Mouse (Mus musculus): Measurements from ENCODE around the gene Skp2. TPM values are rescaled to one million over a fixed set of nuclear protein-coding genes. Genes with fewer than 3 reads are reported as not detected.

Gene Skp2
- polyA plus RNA-seq, 1 experiment from 2014 or later: 76.9 TPM

GRCm38 (mm10) chr15:9087895-9088682 is 67.1 kb downstream of the Skp2 start:
- WGBS: 80% methylated on average over 17 of the region's 17 CpGs
- no peak for DNase-seq (ENCODE audit: low spot score)
- Histone ChIP-seq H3K4me1 (ENCODE audit: control insufficient read depth, insufficient read depth, low read length) (no peaks in the 10 kb centered on the region), H3K27ac (replicated peaks; ENCODE audit: low read depth, low read length) (no peak overlapping the region), H3K4me2 (ENCODE audit: low read depth, low read length) (no peak overlapping the region), H3K36me3 (ENCODE audit: control insufficient read depth, insufficient read depth, low read length) (peaks cover 54% of the 10 kb centered on the region), H3K4me3 (ENCODE audit: low read depth, low read length) (no peak overlapping the region), H3K27me3 (replicated peaks; ENCODE audit: control insufficient read depth, insufficient read depth, low read length) (no peaks in the 10 kb centered on the region), H3K9ac (ENCODE audit: low read depth, low read length) (no peak overlapping the region), H3K9me3 (ENCODE audit: control insufficient read depth, low read length) (no peaks in the 10 kb centered on the region)
- no peak for ATAC-seq (ENCODE audit: low read depth)

GRCm38 (mm10) chr15:9087421-9087820 is 67.8 kb downstream of the Skp2 start:
- Histone ChIP-seq H3K9ac (ENCODE audit: low read depth, low read length) (no peak overlapping the region), H3K27ac (replicated peaks; ENCODE audit: low read depth, low read length) (no peak overlapping the region), H3K9me3 (ENCODE audit: control insufficient read depth, low read length) (no peaks in the 10 kb centered on the region), H3K4me3 (ENCODE audit: low read depth, low read length) (no peak overlapping the region), H3K4me1 (ENCODE audit: control insufficient read depth, insufficient read depth, low read length) (no peaks in the 10 kb centered on the region), H3K36me3 (ENCODE audit: control insufficient read depth, insufficient read depth, low read length) (peaks cover 48% of the 10 kb centered on the region), H3K4me2 (ENCODE audit: low read depth, low read length) (no peak overlapping the region), H3K27me3 (replicated peaks; ENCODE audit: control insufficient read depth, insufficient read depth, low read length) (no peaks in the 10 kb centered on the region)
- no peak for ATAC-seq (ENCODE audit: low read depth)
- 81% methylated on average over 5 of the region's 5 CpGs for WGBS
- no peak for DNase-seq (ENCODE audit: low spot score)

GRCm38 (mm10) chr15:9086813-9087212 is 68.4 kb downstream of the Skp2 start:
- DNase-seq (ENCODE audit: low spot score): no peak
- Histone ChIP-seq H3K27ac (replicated peaks; ENCODE audit: low read depth, low read length) (no peak overlapping the region), H3K36me3 (ENCODE audit: control insufficient read depth, insufficient read depth, low read length) (peaks cover 48% of the 10 kb centered on the region), H3K27me3 (replicated peaks; ENCODE audit: control insufficient read depth, insufficient read depth, low read length) (no peaks in the 10 kb centered on the region), H3K4me3 (ENCODE audit: low read depth, low read length) (no peak overlapping the region), H3K9me3 (ENCODE audit: control insufficient read depth, low read length) (no peaks in the 10 kb centered on the region), H3K4me1 (ENCODE audit: control insufficient read depth, insufficient read depth, low read length) (no peaks in the 10 kb centered on the region), H3K9ac (ENCODE audit: low read depth, low read length) (no peak overlapping the region), H3K4me2 (ENCODE audit: low read depth, low read length) (no peak overlapping the region)
- ATAC-seq (ENCODE audit: low read depth): no peak
- WGBS: 74% methylated on average over 11 of the region's 11 CpGs

GRCm38 (mm10) chr15:9082753-9083152 is 72.5 kb downstream of the Skp2 start:
- Histone ChIP-seq H3K4me2 (ENCODE audit: low read depth, low read length) (no peak overlapping the region), H3K27me3 (replicated peaks; ENCODE audit: control insufficient read depth, insufficient read depth, low read length) (no peaks in the 10 kb centered on the region), H3K9me3 (ENCODE audit: control insufficient read depth, low read length) (no peaks in the 10 kb centered on the region), H3K36me3 (ENCODE audit: control insufficient read depth, insufficient read depth, low read length) (peaks cover 30% of the 10 kb centered on the region; the same call in 1 of the 2 replicates), H3K4me1 (ENCODE audit: control insufficient read depth, insufficient read depth, low read length) (peaks cover 11% of the 10 kb centered on the region; the same call in 1 of the 2 replicates), H3K9ac (ENCODE audit: low read depth, low read length) (no peak overlapping the region), H3K27ac (replicated peaks; ENCODE audit: low read depth, low read length) (no peak overlapping the region), H3K4me3 (ENCODE audit: low read depth, low read length) (no peak overlapping the region)
- no peak for DNase-seq (ENCODE audit: low spot score)
- 79% methylated on average over 9 of the region's 9 CpGs for WGBS
- ATAC-seq (ENCODE audit: low read depth): no peak

GRCm38 (mm10) chr15:9081294-9081693 is 73.9 kb downstream of the Skp2 start:
- WGBS: 85% methylated on average over 3 of the region's 3 CpGs
- no peak for ATAC-seq (ENCODE audit: low read depth)

GRCm38 (mm10) chr15:9080206-9080605 is 75.0 kb downstream of the Skp2 start:
- no peak overlapping the region for H3K27ac ChIP-seq (replicated peaks; ENCODE audit: low read depth, low read length)
- H3K36me3 ChIP-seq (ENCODE audit: control insufficient read depth, insufficient read depth, low read length): 0 out of 2 replicates have a peak, but pooled peaks cover 18% of the 10 kb centered on the region
- DNase-seq (ENCODE audit: low spot score): no peak
- no peak overlapping the region for H3K4me2 ChIP-seq (ENCODE audit: low read depth, low read length)
- no peaks in the 10 kb centered on the region for H3K9me3 ChIP-seq (ENCODE audit: control insufficient read depth, low read length)
- WGBS: 58% methylated on average over 4 of the region's 4 CpGs
- H3K27me3 ChIP-seq (replicated peaks; ENCODE audit: control insufficient read depth, insufficient read depth, low read length): no peaks in the 10 kb centered on the region
- no peak overlapping the region for H3K9ac ChIP-seq (ENCODE audit: low read depth, low read length)
- H3K4me1 ChIP-seq (ENCODE audit: control insufficient read depth, insufficient read depth, low read length): peaks cover 11% of the 10 kb centered on the region
- no peak; the same call in 1 of the 2 replicates for ATAC-seq (ENCODE audit: low read depth)
- H3K4me3 ChIP-seq (ENCODE audit: low read depth, low read length): no peak overlapping the region

More at GRCm38 (mm10) chr15:9081294-9081693, 73.9 kb downstream of the Skp2 start:
- Histone ChIP-seq H3K9ac (ENCODE audit: low read depth, low read length) (no peak overlapping the region), H3K27ac (replicated peaks; ENCODE audit: low read depth, low read length) (no peak overlapping the region), H3K4me1 (ENCODE audit: control insufficient read depth, insufficient read depth, low read length) (peaks cover 11% of the 10 kb centered on the region; the same call in 1 of the 2 replicates), H3K4me2 (ENCODE audit: low read depth, low read length) (no peak overlapping the region), H3K4me3 (ENCODE audit: low read depth, low read length) (no peak overlapping the region), H3K9me3 (ENCODE audit: control insufficient read depth, low read length) (no peaks in the 10 kb centered on the region), H3K27me3 (replicated peaks; ENCODE audit: control insufficient read depth, insufficient read depth, low read length) (no peaks in the 10 kb centered on the region), H3K36me3 (ENCODE audit: control insufficient read depth, insufficient read depth, low read length) (0 out of 2 replicates have a peak, but pooled peaks cover 28% of the 10 kb centered on the region)
- DNase-seq (ENCODE audit: low spot score): no peak

GRCm38 (mm10) chr15:9079626-9080025 is 75.6 kb downstream of the Skp2 start:
- H3K9me3 ChIP-seq (ENCODE audit: control insufficient read depth, low read length): no peaks in the 10 kb centered on the region
- H3K4me2 ChIP-seq (ENCODE audit: low read depth, low read length): no peak overlapping the region
- 47% methylated on average over 5 of the region's 5 CpGs for WGBS
- DNase-seq (ENCODE audit: low spot score): no peak
- H3K4me3 ChIP-seq (ENCODE audit: low read depth, low read length): no peak overlapping the region
- peaks cover 14% of the 10 kb centered on the region for H3K4me1 ChIP-seq (ENCODE audit: control insufficient read depth, insufficient read depth, low read length)
- no peak for ATAC-seq (ENCODE audit: low read depth)
- 0 out of 2 replicates have a peak overlapping the region, but pooled peaks have one; percentile 1 for H3K27ac ChIP-seq (replicated peaks; ENCODE audit: low read depth, low read length)
- H3K36me3 ChIP-seq (ENCODE audit: control insufficient read depth, insufficient read depth, low read length): 0 out of 2 replicates have a peak, but pooled peaks cover 15% of the 10 kb centered on the region
- no peak overlapping the region for H3K9ac ChIP-seq (ENCODE audit: low read depth, low read length)
- no peaks in the 10 kb centered on the region for H3K27me3 ChIP-seq (replicated peaks; ENCODE audit: control insufficient read depth, insufficient read depth, low read length)

- Histone ChIP-seq H3K4me3 (ENCODE audit: low read depth, low read length) (no peak overlapping the region), H3K27me3 (replicated peaks; ENCODE audit: control insufficient read depth, insufficient read depth, low read length) (no peaks in the 10 kb centered on the region), H3K27ac (replicated peaks; ENCODE audit: low read depth, low read length) (0 out of 2 replicates have a peak overlapping the region, but pooled peaks have one; percentile 1), H3K9ac (ENCODE audit: low read depth, low read length) (no peak overlapping the region; the same call in 1 of the 2 replicates), H3K4me2 (ENCODE audit: low read depth, low read length) (no peak overlapping the region), H3K9me3 (ENCODE audit: control insufficient read depth, low read length) (no peaks in the 10 kb centered on the region), H3K4me1 (ENCODE audit: control insufficient read depth, insufficient read depth, low read length) (peaks cover 17% of the 10 kb centered on the region), H3K36me3 (ENCODE audit: control insufficient read depth, insufficient read depth, low read length) (0 out of 2 replicates have a peak, but pooled peaks cover 6% of the 10 kb centered on the region)
- DNase-seq (ENCODE audit: low spot score) (no peak), ATAC-seq (ENCODE audit: low read depth) (no peak)
- 70% methylated on average over 12 of the region's 12 CpGs for WGBS
Observed at GRCm38 (mm10) chr15:9078481-9079300, 76.5 kb downstream of the Skp2 start.

Data from embryonic facial prominence, embryonic 14.5 days (tissue).